Mouse (Mus musculus) fibroblast of lung, adult 2 months (primary cell): ENCODE results near the gene Nipsnap3b.

ENCODE experiments used
- DNase-seq: peaks from one replicate; pipeline ENCODE4 v3.0.0-alpha.2; 2011; ENCODE audit warnings: low read depth

Nipsnap3b gene

GRCm38 (mm10) chr4:53011732-53012361 lies at the start of gene Nipsnap3b:
TSS of gene Nipsnap3b (plus strand) at chr4:53011880.
- peak; percentile 90 for DNase-seq

- DNase-seq = no peak
Observed at GRCm38 (mm10) chr4:52964247-52964646, 47.4 kb upstream of the Nipsnap3b start, which contains the start of gene Olfr270. TSS of gene Olfr270 (plus strand) at chr4:52964547.

GRCm38 (mm10) chr4:52985216-52985615 lies 26.5 kb upstream of the Nipsnap3b start:
- no peak for DNase-seq

- no peak for DNase-seq
Observed at GRCm38 (mm10) chr4:52986266-52986665, 25.4 kb upstream of the Nipsnap3b start.

GRCm38 (mm10) chr4:52989248-52989647 lies 22.4 kb upstream of the Nipsnap3b start, which contains the start of gene Nipsnap3a:
TSS of gene Nipsnap3a (plus strand) at chr4:52989272.
- no peak for DNase-seq

- no peak for DNase-seq
Observed at GRCm38 (mm10) chr4:52999449-52999848, 12.2 kb upstream of the Nipsnap3b start.

- DNase-seq = no peak
Observed at GRCm38 (mm10) chr4:53000154-53000553, 11.5 kb upstream of the Nipsnap3b start.

- no peak for DNase-seq
Observed at GRCm38 (mm10) chr4:53009183-53009582, 2.5 kb upstream of the Nipsnap3b start.

GRCm38 (mm10) chr4:53009871-53010270 lies 1.8 kb upstream of the Nipsnap3b start:
- no peak for DNase-seq

GRCm38 (mm10) chr4:53014421-53014820 lies 2.7 kb downstream of the Nipsnap3b start:
- DNase-seq = no peak

- no peak for DNase-seq
Observed at GRCm38 (mm10) chr4:53015024-53015423, 3.3 kb downstream of the Nipsnap3b start.

- no peak for DNase-seq
Observed at GRCm38 (mm10) chr4:53018392-53018791, 6.7 kb downstream of the Nipsnap3b start.

- no peak for DNase-seq
Observed at GRCm38 (mm10) chr4:53023189-53023925, 11.7 kb downstream of the Nipsnap3b start.

- DNase-seq = no peak
Observed at GRCm38 (mm10) chr4:53024397-53024796, 12.7 kb downstream of the Nipsnap3b start.

- DNase-seq = no peak
Observed at GRCm38 (mm10) chr4:53027811-53028210, 16.1 kb downstream of the Nipsnap3b start.

- DNase-seq = no peak
Observed at GRCm38 (mm10) chr4:53030326-53030948, 18.8 kb downstream of the Nipsnap3b start.

- no peak for DNase-seq
Observed at GRCm38 (mm10) chr4:53043819-53044218, 32.1 kb downstream of the Nipsnap3b start.

GRCm38 (mm10) chr4:53045807-53046206 lies 34.1 kb downstream of the Nipsnap3b start:
- DNase-seq = no peak

GRCm38 (mm10) chr4:53046238-53047022 lies 34.8 kb downstream of the Nipsnap3b start:
- DNase-seq = no peak

- no peak for DNase-seq
Observed at GRCm38 (mm10) chr4:53062301-53063008, 50.8 kb downstream of the Nipsnap3b start.
